Mouse (Mus musculus) neural tube, embryonic 10.5 days (tissue): ENCODE results near the gene Lama5.

Experiments
- DNase-seq: peaks from one replicate; pipeline ENCODE4 v3.0.0-alpha.2; 2017; ENCODE audit warnings: low spot score; ENCODE audit errors: extremely low spot score

Lama5 gene

DNA sequence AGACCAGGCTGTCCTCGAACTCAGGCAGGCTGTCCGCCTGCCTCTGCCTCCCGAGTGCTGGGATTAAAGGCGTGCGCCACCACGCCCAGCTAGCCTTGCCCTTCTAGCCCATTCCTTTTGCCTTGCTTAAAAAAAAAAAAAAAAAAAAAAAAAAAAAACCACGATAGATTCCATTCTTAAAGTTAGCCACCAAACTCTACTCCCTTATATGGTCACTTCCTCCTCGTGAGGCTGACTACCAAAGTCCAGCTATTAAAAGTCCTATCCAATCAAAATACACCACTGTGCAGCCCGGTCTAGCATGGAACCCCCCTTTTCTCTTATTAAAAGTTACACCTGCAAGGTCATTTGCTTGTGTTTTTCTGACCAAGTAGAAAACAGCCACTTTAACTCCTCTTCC lies 30.0 kb upstream of the Lama5 start:
- DNase-seq = no peak

DNA sequence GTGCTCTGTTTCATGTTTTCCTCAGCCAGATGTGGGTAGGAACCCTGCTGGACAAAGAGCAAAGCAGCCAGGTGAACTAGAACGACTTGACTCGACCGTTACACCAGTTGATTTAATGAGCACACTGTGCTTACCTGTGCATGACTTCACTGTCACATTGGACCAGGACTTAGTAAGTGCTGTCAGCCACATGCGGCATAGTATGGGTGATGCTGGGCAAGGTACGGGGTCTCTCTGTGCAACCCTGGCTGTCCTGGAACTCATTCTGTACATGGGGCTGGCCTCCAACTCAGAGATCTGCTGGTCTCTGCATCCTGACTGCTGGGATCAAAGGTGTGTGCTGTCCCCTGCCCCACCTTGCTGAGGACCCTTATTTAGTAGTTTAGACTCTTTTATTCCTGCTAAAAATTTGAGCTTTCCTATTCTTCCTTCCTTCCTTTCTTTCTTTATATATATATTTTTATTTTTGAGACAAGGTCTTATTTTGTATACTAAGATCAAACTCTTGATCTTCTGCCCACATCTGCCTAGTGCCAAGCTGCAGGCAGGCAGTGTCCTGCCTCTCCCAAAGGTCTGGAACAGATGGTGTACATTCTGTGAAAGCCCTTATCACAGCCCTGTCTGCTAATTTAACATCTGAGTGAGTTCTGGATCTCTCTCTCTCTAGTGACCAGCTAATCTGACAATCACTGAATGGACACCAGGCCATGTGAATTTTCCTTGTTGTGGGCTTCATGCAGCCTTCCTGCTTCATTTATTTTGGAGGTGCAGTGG lies 29.0 kb upstream of the Lama5 start:
- DNase-seq = no peak

DNA sequence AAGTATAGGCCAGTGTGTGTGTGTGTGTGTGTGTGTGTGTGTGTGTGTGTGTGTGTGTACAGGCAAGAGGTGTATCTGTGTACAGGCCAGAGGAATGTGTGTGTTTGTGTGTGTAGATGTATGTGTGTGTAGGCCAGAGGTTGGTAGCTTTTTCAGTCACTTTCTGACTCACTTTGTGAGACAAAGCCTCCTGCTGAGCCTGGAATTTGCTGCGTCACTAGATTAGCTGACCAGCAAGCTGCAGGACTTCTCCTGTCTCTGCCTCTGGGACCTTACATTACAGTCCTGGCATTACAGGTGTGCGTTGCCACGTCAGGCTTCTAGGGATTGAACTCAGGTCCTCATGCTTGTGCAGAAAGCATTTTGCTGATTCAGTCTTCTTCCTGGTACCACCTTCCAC lies 26.2 kb upstream of the Lama5 start:
- no peak for DNase-seq

GRCm38 (mm10) chr2:180250930-180251611 lies 25.4 kb upstream of the Lama5 start:
- DNase-seq = peak; percentile 84

GRCm38 (mm10) chr2:180248947-180249660 lies 23.4 kb upstream of the Lama5 start:
- no peak for DNase-seq

DNA sequence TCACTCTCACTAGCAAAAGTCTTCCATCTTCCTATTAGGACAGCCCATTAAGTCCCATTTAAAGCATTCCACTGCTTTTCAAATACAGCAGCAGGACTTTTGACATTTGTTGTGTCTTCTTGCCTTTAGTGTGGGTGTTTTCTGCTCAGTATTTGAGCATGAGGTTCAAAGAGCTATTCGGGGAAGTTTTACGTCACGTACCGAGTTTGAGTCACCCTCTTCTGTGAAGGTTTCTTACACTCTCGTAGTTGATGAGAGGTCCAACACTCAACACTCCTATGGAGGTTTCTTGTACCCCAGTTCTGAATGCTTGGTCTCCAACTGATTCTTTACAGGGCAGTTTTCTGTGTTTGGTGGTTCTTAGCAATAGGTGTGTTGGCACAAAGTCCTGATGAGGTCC lies 22.3 kb upstream of the Lama5 start:
- DNase-seq = no peak

GRCm38 (mm10) chr2:180243108-180243507 lies 17.4 kb upstream of the Lama5 start:
- no peak for DNase-seq

GRCm38 (mm10) chr2:180238591-180238990 lies 12.9 kb upstream of the Lama5 start:
- DNase-seq = no peak

DNA sequence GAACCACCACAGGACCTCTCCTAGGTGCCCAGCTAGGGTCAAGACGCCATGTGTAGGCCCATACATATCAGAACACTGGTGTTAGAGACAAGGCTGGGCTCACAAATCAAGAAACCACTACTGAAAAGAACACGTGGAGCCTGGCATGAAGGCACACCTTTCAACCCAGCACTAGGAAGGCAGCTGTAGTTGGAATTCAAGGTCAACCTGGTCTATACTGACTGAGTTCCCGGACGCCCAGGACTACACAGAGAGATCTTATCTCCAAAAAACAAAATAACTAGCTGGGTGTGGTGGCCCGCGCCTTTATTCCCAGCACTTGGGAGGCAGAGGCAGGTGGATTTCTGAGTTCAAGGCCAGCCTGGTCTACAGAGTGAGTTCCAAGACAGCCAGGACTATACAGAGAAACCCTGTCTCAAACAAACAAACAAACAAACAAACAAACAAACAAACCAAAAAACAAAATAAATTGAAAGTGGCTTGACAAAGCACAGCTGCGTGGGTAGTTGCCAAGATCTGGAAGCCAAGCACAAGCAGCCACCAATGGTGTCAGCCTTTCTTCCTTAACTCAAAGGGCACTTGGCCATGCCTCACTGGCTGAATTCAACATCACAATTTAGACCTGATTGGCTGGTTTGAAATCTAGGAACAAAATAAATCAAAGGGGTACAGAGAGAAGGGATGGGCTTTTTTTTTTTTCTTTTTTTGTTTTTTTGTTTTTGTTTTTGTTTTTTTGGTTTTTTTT lies 12.1 kb upstream of the Lama5 start:
- DNase-seq = no peak

- no peak for DNase-seq
These were observed 11.3 kb upstream of the Lama5 start for GRCm38 (mm10) chr2:180236930-180237329.

- no peak for DNase-seq
These were observed 10.8 kb upstream of the Lama5 start for GRCm38 (mm10) chr2:180236500-180236899.

DNA sequence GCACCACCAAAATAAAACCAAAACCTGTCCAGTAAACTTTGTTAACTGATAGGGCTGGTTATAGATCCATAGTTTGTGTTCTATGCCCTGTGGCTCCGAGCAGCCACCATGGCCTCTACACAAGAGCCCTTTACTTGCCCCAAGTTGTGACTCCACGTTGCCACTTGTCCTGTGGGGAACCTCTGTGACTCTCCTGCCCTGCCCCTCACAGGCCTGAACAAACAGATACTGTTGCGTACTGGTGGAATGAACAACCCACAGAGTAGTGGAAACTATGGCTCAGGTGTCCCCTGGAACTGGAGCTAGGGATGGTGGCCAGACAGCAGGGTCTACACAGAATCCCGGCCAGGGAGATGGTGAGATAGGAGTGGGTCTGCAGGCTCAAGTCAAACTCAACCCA lies 10.1 kb upstream of the Lama5 start:
- no peak for DNase-seq

DNA sequence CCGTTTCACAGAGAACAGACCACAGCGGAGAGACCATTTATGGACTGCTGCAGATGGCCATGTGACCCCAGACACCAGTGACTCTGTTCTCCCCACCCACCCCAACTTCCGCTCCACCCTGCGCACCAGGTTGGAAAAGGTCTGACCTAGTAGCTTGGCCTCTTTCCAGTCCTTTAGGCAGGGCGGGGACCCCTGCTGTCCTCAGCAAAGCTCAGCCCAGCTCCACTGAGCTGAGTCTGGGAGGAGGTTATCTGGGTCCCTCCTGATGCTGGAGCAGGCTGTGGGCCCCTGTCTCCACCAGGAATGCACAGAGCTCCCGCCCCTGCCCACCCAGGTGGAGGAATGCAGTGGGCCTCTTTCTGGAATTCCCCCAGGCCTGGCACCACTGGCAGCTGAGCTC lies 9.3 kb upstream of the Lama5 start:
- no peak for DNase-seq

- no peak for DNase-seq
These were observed 8.7 kb upstream of the Lama5 start for GRCm38 (mm10) chr2:180234353-180234752.

- DNase-seq = no peak
These were observed 7.6 kb upstream of the Lama5 start for GRCm38 (mm10) chr2:180233101-180233904.

DNA sequence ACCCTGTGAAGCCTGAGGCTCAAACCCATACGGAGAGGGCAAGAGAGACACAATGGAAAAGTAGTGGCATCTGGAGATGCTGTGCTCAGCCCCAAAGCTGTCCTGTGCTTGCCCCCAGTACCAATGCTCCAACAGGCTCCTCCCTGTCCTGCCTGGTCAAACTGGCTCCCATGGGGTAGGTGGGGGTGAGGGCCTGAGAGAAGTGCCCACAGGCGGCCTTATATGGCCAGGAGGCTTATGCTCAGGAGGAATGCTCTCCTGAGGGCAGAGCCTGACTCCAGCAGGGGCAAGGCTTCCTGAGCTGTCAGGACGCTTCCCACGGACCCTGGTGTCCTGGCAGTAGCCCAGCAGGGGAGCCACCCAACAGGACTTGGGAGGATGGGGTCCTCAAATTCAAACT lies 4.8 kb upstream of the Lama5 start:
- no peak for DNase-seq

- no peak for DNase-seq
These were observed 3.5 kb upstream of the Lama5 start for GRCm38 (mm10) chr2:180229129-180229528.

- no peak for DNase-seq
These were observed 2.9 kb upstream of the Lama5 start for GRCm38 (mm10) chr2:180228592-180228991.

- DNase-seq = no peak
These were observed 2.4 kb upstream of the Lama5 start for GRCm38 (mm10) chr2:180228060-180228458.

GRCm38 (mm10) chr2:180227262-180228059 lies 1.8 kb upstream of the Lama5 start:
- DNase-seq = peak; percentile 86
